Mouse (Mus musculus): Measurements from ENCODE around the gene Gramd4.
"Not testable (repeated sequence)": the region's sequence is repeated elsewhere in the genome, so short reads cannot be mapped to it uniquely, and the experiment has no call there.

Gramd4 gene

GRCm38 (mm10) chr15:86113342-86113710 lies 55.8 kb downstream of the Gramd4 start:
- DNase-seq (ENCODE audit: low spot score in 2 of 2), result no peak

- no peak for DNase-seq (ENCODE audit: low spot score in 2 of 2)
Measured at GRCm38 (mm10) chr15:86116421-86116820, 58.9 kb downstream of the Gramd4 start.

- peak in 1 of 2 experiments; percentile 67 for DNase-seq (ENCODE audit: low spot score in 2 of 2)
Measured at GRCm38 (mm10) chr15:86117115-86118100, 59.9 kb downstream of the Gramd4 start.

GRCm38 (mm10) chr15:86119186-86119585 lies 61.7 kb downstream of the Gramd4 start:
- DNase-seq (ENCODE audit: low spot score in 2 of 2), result no peak

DNA sequence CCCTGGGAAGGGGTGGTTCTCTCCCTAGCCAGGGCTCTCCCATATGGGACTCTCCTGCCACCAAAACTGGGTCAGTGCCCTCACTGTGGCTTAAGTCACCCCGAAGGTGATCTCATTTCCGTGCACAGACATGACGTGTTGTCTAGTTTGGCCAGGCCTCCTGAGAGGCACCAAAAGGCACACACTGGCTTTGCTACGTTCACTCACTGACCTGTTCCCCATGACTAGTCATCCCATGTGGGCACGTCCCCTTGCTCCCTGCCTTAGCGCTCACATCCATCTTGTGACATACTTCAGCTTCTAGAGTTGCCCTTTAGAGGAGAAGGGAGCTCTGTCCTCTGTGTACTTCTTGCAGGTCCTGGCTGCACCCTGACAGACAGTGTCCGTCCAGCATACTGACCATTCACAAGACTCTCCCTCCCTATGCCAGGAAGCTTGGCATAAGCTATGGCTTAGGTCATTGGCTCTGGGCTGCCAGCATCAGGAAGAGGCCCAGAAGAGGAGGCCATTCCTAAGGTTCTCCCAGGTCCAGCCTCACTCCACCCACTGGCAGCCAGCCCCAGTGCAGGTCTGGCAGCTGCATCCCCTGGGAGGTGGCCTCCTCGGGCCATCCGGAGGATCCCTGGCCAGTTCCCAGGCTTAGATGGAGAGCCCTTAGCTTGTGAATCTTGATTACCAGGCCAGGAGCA lies 64.9 kb downstream of the Gramd4 start:
- no peak for DNase-seq (ENCODE audit: low spot score in 2 of 2)

GRCm38 (mm10) chr15:86123409-86123808 lies 65.9 kb downstream of the Gramd4 start:
- no peak for DNase-seq (ENCODE audit: low spot score in 2 of 2)

- peak; percentile 47 to 78 for DNase-seq (ENCODE audit: low spot score in 2 of 2)
Measured at GRCm38 (mm10) chr15:86124359-86124758, 66.9 kb downstream of the Gramd4 start.

GRCm38 (mm10) chr15:86129036-86129435 lies 71.5 kb downstream of the Gramd4 start:
- no peak for DNase-seq (ENCODE audit: low spot score in 2 of 2)

DNA sequence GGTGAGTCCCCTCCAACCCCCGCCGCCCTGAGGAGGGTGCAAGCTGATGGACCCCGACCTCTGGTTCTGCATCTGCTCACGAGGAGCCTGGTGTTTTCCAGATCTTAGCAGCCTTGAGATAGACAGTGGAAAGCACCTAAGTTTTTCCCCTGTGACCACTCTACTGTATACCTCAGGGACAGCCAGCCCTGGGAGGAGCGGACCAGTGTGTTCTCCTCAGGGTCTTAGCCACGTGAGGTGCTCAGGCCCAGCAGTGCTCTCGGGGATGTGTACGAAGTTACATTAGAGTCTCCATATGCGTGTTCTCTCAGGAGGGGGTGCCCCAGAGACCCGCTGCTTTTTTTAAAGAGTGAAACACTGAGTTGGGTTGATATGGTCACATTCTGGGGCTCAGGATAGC lies 73.2 kb downstream of the Gramd4 start:
- DNase-seq (ENCODE audit: low spot score in 2 of 2), result no peak

GRCm38 (mm10) chr15:86134941-86135783 lies 77.7 kb downstream of the Gramd4 start:
- DNase-seq (ENCODE audit: low spot score in 2 of 2), result peak; percentile 93

GRCm38 (mm10) chr15:86137638-86138037 lies 80.1 kb downstream of the Gramd4 start:
- DNase-seq (ENCODE audit: low spot score in 2 of 2), result no peak

DNA sequence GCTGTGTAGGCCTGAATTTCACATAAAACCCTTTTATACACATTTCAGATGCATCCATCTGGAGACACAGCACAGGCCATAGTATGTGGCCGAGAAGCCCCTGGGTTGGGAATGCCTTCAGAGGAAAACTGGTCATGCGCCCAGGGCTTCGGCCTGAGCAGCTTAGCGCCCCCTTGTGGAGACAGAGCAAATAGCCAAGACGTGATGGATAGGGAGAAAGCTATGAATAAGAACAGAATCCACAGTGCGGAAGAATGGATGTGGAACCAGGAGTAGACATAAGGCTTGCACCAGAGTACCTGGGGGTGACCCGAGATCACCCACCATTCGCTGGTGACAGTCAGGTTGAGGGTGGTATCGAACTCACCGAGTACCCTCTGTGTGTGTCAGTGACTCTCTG lies 82.8 kb downstream of the Gramd4 start:
- DNase-seq (ENCODE audit: low spot score in 2 of 2), result peak in 1 of 2 experiments; percentile 79

DNA sequence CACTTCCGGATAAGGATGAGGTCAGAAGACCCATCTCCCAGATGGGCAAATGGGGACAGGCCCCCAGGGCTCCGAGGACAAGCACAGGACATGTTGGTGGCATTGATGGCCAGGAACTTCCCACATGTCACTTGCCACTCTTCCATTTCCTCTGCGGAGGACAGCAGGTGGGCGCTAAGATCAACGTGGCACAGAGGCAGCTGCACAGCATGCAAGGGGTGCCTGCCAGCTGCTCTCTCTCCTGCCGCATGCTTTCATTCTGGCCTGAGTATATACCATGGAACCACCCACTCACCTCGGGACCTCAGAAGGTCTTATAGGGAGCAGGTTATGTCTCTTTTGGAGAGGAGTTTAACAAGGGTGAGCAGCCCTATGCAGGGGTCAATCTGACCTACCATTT lies 87.1 kb downstream of the Gramd4 start:
- DNase-seq (ENCODE audit: low spot score in 2 of 2), result no peak

DNA sequence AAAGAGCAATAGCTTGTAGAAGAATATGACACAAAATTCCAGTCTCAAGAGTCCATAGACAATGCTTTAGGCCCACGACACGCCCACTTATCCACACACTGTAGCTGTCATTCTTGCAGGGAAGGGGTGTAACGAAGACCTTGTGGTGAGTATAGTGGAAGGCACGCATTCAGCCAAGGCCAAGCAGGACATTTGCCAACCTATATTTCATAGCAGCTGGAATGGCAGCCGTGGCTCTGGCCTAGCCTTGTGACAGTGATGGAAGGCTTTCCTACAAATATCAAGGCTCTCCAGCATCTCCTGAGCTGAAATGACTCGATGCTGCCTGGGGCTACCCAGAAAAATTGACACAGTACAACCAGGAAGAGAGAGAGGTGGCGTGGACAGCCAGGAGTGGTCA lies 87.6 kb downstream of the Gramd4 start:
- no peak for DNase-seq (ENCODE audit: low spot score in 2 of 2)

DNA sequence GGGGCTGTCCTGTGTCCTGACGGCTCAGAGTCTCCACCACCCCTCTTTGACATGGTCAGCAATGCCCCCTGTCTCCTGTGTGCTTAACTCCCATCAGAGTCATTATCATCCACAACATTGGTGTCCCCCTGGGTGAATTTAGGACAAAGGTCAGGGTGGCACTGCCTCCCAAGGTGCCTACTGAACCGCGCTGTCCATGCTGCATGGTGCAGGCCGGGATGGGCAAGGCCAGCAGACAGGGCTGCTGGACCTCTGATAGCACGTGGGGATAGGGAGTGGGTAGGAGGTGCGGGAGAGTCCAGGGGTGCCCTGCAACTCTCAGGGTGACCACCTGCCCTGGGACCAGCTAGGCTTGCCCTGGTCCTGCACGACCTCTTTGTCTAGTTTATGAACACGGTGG lies 89.4 kb downstream of the Gramd4 start:
- DNase-seq (ENCODE audit: low spot score in 2 of 2), result no peak

GRCm38 (mm10) chr15:86150593-86150992 lies 93.1 kb downstream of the Gramd4 start:
- no peak for DNase-seq (ENCODE audit: low spot score in 2 of 2)

- no peak for DNase-seq (ENCODE audit: low spot score in 2 of 2)
Measured at GRCm38 (mm10) chr15:86153481-86153960, 96.0 kb downstream of the Gramd4 start.

GRCm38 (mm10) chr15:86156492-86156891 lies 99.0 kb downstream of the Gramd4 start:
- DNase-seq (ENCODE audit: low spot score in 2 of 2), result no peak

- DNase-seq (ENCODE audit: low spot score in 2 of 2), result no peak
Measured at GRCm38 (mm10) chr15:86159093-86159492, 101.6 kb downstream of the Gramd4 start.

GRCm38 (mm10) chr15:86159719-86160118 lies 102.2 kb downstream of the Gramd4 start:
- DNase-seq (ENCODE audit: low spot score in 2 of 2), result no peak

GRCm38 (mm10) chr15:86160906-86161305 lies 103.4 kb downstream of the Gramd4 start:
- DNase-seq (ENCODE audit: low spot score in 2 of 2), result no peak

- not testable (repeated sequence) for DNase-seq (ENCODE audit: low spot score in 2 of 2)
Measured at GRCm38 (mm10) chr15:86161800-86162199, 104.3 kb downstream of the Gramd4 start.

Data from cerebellum, postnatal 4 days (tissue).